ENCODE assay signal across 8 mouse cellular contexts in the genomic region with DNA sequence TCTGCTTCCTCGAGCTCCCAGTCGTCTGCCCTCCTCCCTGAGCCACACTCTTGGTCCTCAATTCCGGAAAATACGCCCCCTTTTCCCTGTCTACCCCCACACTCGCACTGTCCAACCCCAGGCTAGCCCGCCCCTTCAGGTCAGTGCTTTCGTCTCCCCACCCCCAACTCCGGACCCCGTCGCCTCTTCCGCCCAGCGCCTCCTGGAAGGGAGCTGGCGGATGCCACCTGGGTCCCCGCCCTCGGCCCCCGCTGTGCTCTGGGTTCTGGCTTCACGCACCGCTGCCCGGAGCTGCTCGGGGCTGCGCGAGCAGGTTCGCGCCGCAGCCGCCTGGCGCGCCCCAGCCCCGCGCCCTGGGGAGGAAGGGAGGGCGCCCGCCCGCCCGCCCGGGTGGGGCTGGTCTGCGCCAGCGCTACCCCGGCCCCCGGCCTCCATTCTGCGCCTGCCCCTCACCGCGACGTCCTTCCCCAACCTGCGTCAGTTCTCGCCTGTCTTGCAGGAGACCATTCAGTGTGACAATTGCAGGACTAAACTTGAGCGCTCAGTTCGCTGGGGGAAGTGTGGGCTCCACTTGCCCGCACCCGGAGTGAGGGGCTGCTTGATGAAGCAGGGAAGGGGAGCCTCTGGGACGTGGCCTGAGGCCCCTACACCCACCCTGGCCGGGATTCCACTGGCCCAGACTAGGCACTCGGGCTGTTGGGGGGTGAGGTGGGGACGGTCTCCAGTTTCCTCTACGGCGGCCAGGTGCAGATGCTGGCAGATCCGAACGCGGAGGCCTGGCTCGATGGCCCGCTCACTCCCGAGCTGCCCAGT. TPM values are rescaled to one million over a fixed set of nuclear protein-coding genes. Genes with fewer than 3 reads are reported as not detected.
DNase-seq lines count a peak whose midpoint lies in the region; ATAC-seq lines count a peak whose summit lies in the region.

No protein-coding gene starts in this region.

- peak overlapping the region; percentile 98 for H3K4me2 ChIP-seq in embryonic facial prominence, embryonic 11.5 days (ENCODE audit: low read depth, low read length)
- H3K4me2 ChIP-seq in heart, embryonic 11.5 days = peak overlapping the region; percentile 99
- peak overlapping the region; percentile 77 for H3K4me2 ChIP-seq in kidney, embryonic 16.5 days (replicated peaks; ENCODE audit: low read depth, low read length)

- H3K9ac ChIP-seq in embryonic facial prominence, embryonic 11.5 days (replicated peaks; ENCODE audit: low read length) = peak overlapping the region; percentile 57
- H3K9ac ChIP-seq in heart, embryonic 11.5 days (ENCODE audit: low read depth, low read length) = peak overlapping the region; percentile 79
- H3K9ac ChIP-seq in kidney, embryonic 16.5 days (replicated peaks; ENCODE audit: low read length) = peak overlapping the region; percentile 71

- no peaks in the 10 kb centered on the region for H3K9me3 ChIP-seq in embryonic facial prominence, embryonic 11.5 days (replicated peaks; ENCODE audit: control insufficient read depth, low read length)
- H3K9me3 ChIP-seq in heart, embryonic 11.5 days (replicated peaks; ENCODE audit: control insufficient read depth, low read length) = no peaks in the 10 kb centered on the region
- no peaks in the 10 kb centered on the region for H3K9me3 ChIP-seq in kidney, embryonic 16.5 days (ENCODE audit: low read length)

- H3K36me3 ChIP-seq in embryonic facial prominence, embryonic 11.5 days (replicated peaks; ENCODE audit: control insufficient read depth, insufficient read depth, low read depth, low read length) = no peaks in the 10 kb centered on the region
- no peaks in the 10 kb centered on the region for H3K36me3 ChIP-seq in heart, embryonic 11.5 days (ENCODE audit: control insufficient read depth, insufficient read depth, low read length)
- no peaks in the 10 kb centered on the region for H3K36me3 ChIP-seq in kidney, embryonic 16.5 days (ENCODE audit: insufficient read depth, low read length)

- peak; percentile 72 for DNase-seq in CD4-positive helper T cell, adult 2 months (ENCODE audit: low read depth, low spot score)
- DNase-seq in ZHBTc4 (ENCODE audit: low read depth, low spot score) = peak; percentile 95
- DNase-seq in embryonic facial prominence, embryonic 11.5 days (ENCODE audit: low spot score) = peak; percentile 34
- peak; percentile 56 for DNase-seq in lung, postnatal 36 days
- DNase-seq in ovary, postnatal 36 days (ENCODE audit: low spot score) = peak; percentile 67
- no peak for DNase-seq in layer of hippocampus, postnatal 36 days

- ATAC-seq in embryonic facial prominence, embryonic 11.5 days (replicated peaks; ENCODE audit: insufficient number of reproducible peaks, low FRiP score, low TSS enrichment, low read depth) = peak; percentile 45
- ATAC-seq in heart, embryonic 11.5 days (replicated peaks; ENCODE audit: insufficient number of reproducible peaks, low FRiP score, low TSS enrichment) = peak; percentile 59
- ATAC-seq in kidney, embryonic 16.5 days (ENCODE audit: low FRiP score, low TSS enrichment) = peak; percentile 86

- under 1% methylated on average over 54 of the region's 61 CpGs for WGBS in embryonic facial prominence, embryonic 11.5 days
- WGBS in heart, embryonic 11.5 days (ENCODE audit: insufficient replicate concordance) = under 1% methylated on average over 49 of the region's 61 CpGs
- WGBS in kidney, embryonic 16.5 days = under 1% methylated on average over 57 of the region's 61 CpGs

- peak overlapping the region; percentile 68 for H3K4me3 ChIP-seq in embryonic facial prominence, embryonic 11.5 days (ENCODE audit: low read depth, low read length)
- H3K4me3 ChIP-seq in heart, embryonic 11.5 days (ENCODE audit: low read depth, low read length) = peak overlapping the region; percentile 87
- H3K4me3 ChIP-seq in kidney, embryonic 16.5 days (ENCODE audit: low read length) = peak overlapping the region; percentile 62

- no peak overlapping the region for H3K27ac ChIP-seq in embryonic facial prominence, embryonic 11.5 days (replicated peaks; ENCODE audit: low read depth, low read length)
- H3K27ac ChIP-seq in heart, embryonic 11.5 days (ENCODE audit: low read depth, low read length) = peak overlapping the region; percentile 88
- peak overlapping the region; percentile 90 for H3K27ac ChIP-seq in kidney, embryonic 16.5 days (ENCODE audit: low read length)

- peaks cover 7% of the 10 kb centered on the region for H3K4me1 ChIP-seq in embryonic facial prominence, embryonic 11.5 days (ENCODE audit: control insufficient read depth, insufficient read depth, low read length)
- peaks cover 31% of the 10 kb centered on the region for H3K4me1 ChIP-seq in heart, embryonic 11.5 days (ENCODE audit: control insufficient read depth, insufficient read depth, low read length)
- peaks cover 17% of the 10 kb centered on the region for H3K4me1 ChIP-seq in kidney, embryonic 16.5 days (ENCODE audit: insufficient read depth, low read length)

- peaks cover 16% of the 10 kb centered on the region for H3K27me3 ChIP-seq in embryonic facial prominence, embryonic 11.5 days (ENCODE audit: control insufficient read depth, insufficient read depth, low read length)
- no peaks in the 10 kb centered on the region for H3K27me3 ChIP-seq in heart, embryonic 11.5 days (ENCODE audit: control insufficient read depth, insufficient read depth, low read length)
- H3K27me3 ChIP-seq in kidney, embryonic 16.5 days (ENCODE audit: insufficient read depth, low read length) = no peaks in the 10 kb centered on the region

RNA-seq across cellular contexts. Expression of a gene that starts 1.4 kb away (rescaled TPM):
- 2.1 and 2.8 TPM in 2 replicates for polyA plus RNA-seq in embryonic facial prominence, embryonic 11.5 days (2014; fragmentation: Nextera tagmentation; extraction: Ambion mirVana)
- 16.3 and 17.0 TPM in 2 replicates for polyA plus RNA-seq in heart, embryonic 11.5 days (2014; fragmentation: Nextera tagmentation; extraction: Ambion mirVana)
- 18.1 and 19.6 TPM in 2 replicates for polyA plus RNA-seq in kidney, embryonic 16.5 days (2015; fragmentation: Nextera tagmentation; extraction: Ambion mirVana)
- 10 to 100 TPM; 11.5 to 13.9 TPM for total RNA-seq in layer of hippocampus, postnatal 36 days (2021)

RNA-seq across cellular contexts. Expression of a gene that starts 11.6 kb away (rescaled TPM):
- polyA plus RNA-seq in embryonic facial prominence, embryonic 11.5 days (2014; fragmentation: Nextera tagmentation; extraction: Ambion mirVana) = 0.15 TPM in 1 of 2 replicates, not detected in the other
- 0.15 TPM in 1 of 2 replicates, not detected in the other for polyA plus RNA-seq in heart, embryonic 11.5 days (2014; fragmentation: Nextera tagmentation; extraction: Ambion mirVana)
- 0.92 TPM in 1 of 2 replicates, not detected in the other for polyA plus RNA-seq in kidney, embryonic 16.5 days (2015; fragmentation: Nextera tagmentation; extraction: Ambion mirVana)
- not detected for total RNA-seq in layer of hippocampus, postnatal 36 days (2021)

RNA-seq across cellular contexts. Expression of a gene that starts 43.7 kb away (rescaled TPM):
- polyA plus RNA-seq in embryonic facial prominence, embryonic 11.5 days (2014; fragmentation: Nextera tagmentation; extraction: Ambion mirVana) = 0.27 and 0.89 TPM in 2 replicates
- 0.39 TPM in 1 of 2 replicates, not detected in the other for polyA plus RNA-seq in heart, embryonic 11.5 days (2014; fragmentation: Nextera tagmentation; extraction: Ambion mirVana)
- polyA plus RNA-seq in kidney, embryonic 16.5 days (2015; fragmentation: Nextera tagmentation; extraction: Ambion mirVana) = 0.84 and 1.3 TPM in 2 replicates
- 1 to 10 TPM; 3.9 to 4.4 TPM for total RNA-seq in layer of hippocampus, postnatal 36 days (2021)

RNA-seq across cellular contexts. Expression of a gene that starts 44.0 kb away (rescaled TPM):
- polyA plus RNA-seq in embryonic facial prominence, embryonic 11.5 days (2014; fragmentation: Nextera tagmentation; extraction: Ambion mirVana) = 1.7 and 2.4 TPM in 2 replicates
- polyA plus RNA-seq in heart, embryonic 11.5 days (2014; fragmentation: Nextera tagmentation; extraction: Ambion mirVana) = 0.94 and 1.3 TPM in 2 replicates
- 0.24 and 0.90 TPM in 2 replicates for polyA plus RNA-seq in kidney, embryonic 16.5 days (2015; fragmentation: Nextera tagmentation; extraction: Ambion mirVana)
- 1 to 10 TPM; 3.3 to 3.4 TPM for total RNA-seq in layer of hippocampus, postnatal 36 days (2021)

RNA-seq across cellular contexts. Expression of a gene that starts 49.4 kb away (rescaled TPM):
- polyA plus RNA-seq in embryonic facial prominence, embryonic 11.5 days (2014; fragmentation: Nextera tagmentation; extraction: Ambion mirVana) = 3.5 and 3.6 TPM in 2 replicates
- 2.2 and 2.7 TPM in 2 replicates for polyA plus RNA-seq in heart, embryonic 11.5 days (2014; fragmentation: Nextera tagmentation; extraction: Ambion mirVana)
- polyA plus RNA-seq in kidney, embryonic 16.5 days (2015; fragmentation: Nextera tagmentation; extraction: Ambion mirVana) = 6.6 and 7.3 TPM in 2 replicates
- 10 to 100 TPM; 24.2 to 25.9 TPM for total RNA-seq in layer of hippocampus, postnatal 36 days (2021)

Comparison
In these comparisons a context has a peak if more than half of its experiments do, and no peak if none do; other contexts are left out.
1. DNase-seq: peak in CD4-positive helper T cell, adult 2 months (single experiment), ZHBTc4 (single experiment), embryonic facial prominence, embryonic 11.5 days (single experiment), lung, postnatal 36 days (single experiment) and ovary, postnatal 36 days (single experiment); none in layer of hippocampus, postnatal 36 days (0 of 2).
2. Peak in every context shown above with its lines, with median percentiles within 50 percentile points of each other: ATAC-seq, H3K4me2 ChIP-seq, H3K4me3 ChIP-seq and H3K9ac ChIP-seq.